ENCODE assay signal across 24 mouse cellular contexts in the genomic region with DNA sequence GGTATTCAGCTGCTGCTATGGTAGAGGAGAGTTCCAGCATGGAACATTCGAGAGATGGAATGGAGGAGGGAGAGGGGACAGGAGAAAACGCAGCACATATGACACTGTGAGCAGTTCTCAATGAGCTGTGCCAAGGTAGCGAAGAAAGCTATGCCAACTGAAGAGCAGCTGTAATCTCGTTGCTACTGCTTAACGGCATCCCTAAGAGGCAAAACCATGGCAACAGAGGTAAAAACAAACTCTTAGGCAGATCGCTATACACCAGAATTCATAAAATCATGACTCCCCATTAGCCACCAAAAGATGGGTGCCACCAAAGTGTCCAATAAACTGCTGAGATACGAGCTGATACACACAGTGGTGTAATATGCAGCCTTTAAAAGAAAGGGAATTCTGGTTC.
DNase-seq lines count a peak whose midpoint lies in the region; ATAC-seq and TF ChIP-seq lines count a peak whose summit lies in the region.
"Had no signal": no experiment of that assay in that cellular context is flagged by ENCODE, and none has a peak within 500 bp of the region (broad histone marks: within the 10 kb centered on the region; RNA-seq: fewer than 3 reads in every experiment).

No protein-coding gene starts in this region.

- peak; percentile 41 for DNase-seq in hindbrain, postnatal 0 days (ENCODE audit: low spot score)
- peak; percentile 21 to 34 for DNase-seq in right cerebral cortex, adult 2 months (ENCODE audit: low spot score in 2 of 2)
- no peak for DNase-seq in right cerebral cortex, postnatal 14 days
- DNase-seq in layer of hippocampus, adult 9-11 months = peak; percentile 48
- DNase-seq: adrenal gland, adult 8-10 months; cerebellum, adult 11-12 months; cerebellum, postnatal 25 days; embryo, embryonic 11 days; heart, adult 18-20 months; heart, postnatal 36 days; kidney, postnatal 36 days; thymus, postnatal 25 days had no signal

- no peaks in the 10 kb centered on the region for H3K9me3 ChIP-seq in hindbrain, postnatal 0 days (ENCODE audit: low read length)
- H3K9me3 ChIP-seq in hindbrain, embryonic 16.5 days (ENCODE audit: control insufficient read depth, low read length) = no peaks in the 10 kb centered on the region
- H3K9me3 ChIP-seq: embryonic facial prominence, embryonic 15.5 days; heart, embryonic 13.5 days; limb, embryonic 15.5 days; liver, embryonic 15.5 days; midbrain, embryonic 13.5 days had no signal

- 0 out of 2 replicates have a peak, but pooled peaks have one; percentile 40 for ATAC-seq in hindbrain, postnatal 0 days
- no peak for ATAC-seq in hindbrain, embryonic 16.5 days
- ATAC-seq in CD4-positive, CD25-positive, alpha-beta regulatory T cell, adult 4 months = no peak
- no peak for ATAC-seq in megakaryocyte-erythroid progenitor cell, adult 5-6 weeks (replicated peaks; ENCODE audit: low FRiP score, low TSS enrichment, poor library complexity, severe bottlenecking)
- ATAC-seq: intestine, embryonic 16.5 days; midbrain, embryonic 13.5 days; Patski had no signal

- 42% methylated on average over 7 of the region's 7 CpGs for WGBS in hindbrain, postnatal 0 days
- 57% methylated on average over 7 of the region's 7 CpGs for WGBS in hindbrain, embryonic 16.5 days

- H3K27me3 ChIP-seq in hindbrain, postnatal 0 days (ENCODE audit: insufficient read depth, low read length) = no peaks in the 10 kb centered on the region
- H3K27me3 ChIP-seq in hindbrain, embryonic 16.5 days (replicated peaks; ENCODE audit: control insufficient read depth, insufficient read depth, low read length) = no peaks in the 10 kb centered on the region
- H3K27me3 ChIP-seq: embryonic facial prominence, embryonic 15.5 days; limb, embryonic 15.5 days; midbrain, embryonic 13.5 days; Patski had no signal

- no peak overlapping the region for H3K9ac ChIP-seq in hindbrain, postnatal 0 days (replicated peaks; ENCODE audit: low read length)
- H3K9ac ChIP-seq in hindbrain, embryonic 16.5 days (ENCODE audit: low read depth, low read length) = no peak overlapping the region
- H3K9ac ChIP-seq: embryonic facial prominence, embryonic 15.5 days; heart, embryonic 13.5 days; hindbrain, embryonic 14.5 days; limb, embryonic 15.5 days; liver, embryonic 15.5 days; midbrain, embryonic 13.5 days had no signal

- no peaks in the 10 kb centered on the region; the same call in 1 of the 2 replicates for H3K4me1 ChIP-seq in hindbrain, postnatal 0 days (ENCODE audit: insufficient read depth, low read length)
- H3K4me1 ChIP-seq in hindbrain, embryonic 16.5 days (ENCODE audit: control insufficient read depth, insufficient read depth, low read depth, low read length) = 0 out of 2 replicates have a peak, but pooled peaks cover 2% of the 10 kb centered on the region
- H3K4me1 ChIP-seq: heart, embryonic 13.5 days had no signal

- no peak overlapping the region for H3K27ac ChIP-seq in hindbrain, postnatal 0 days
- H3K27ac ChIP-seq in hindbrain, embryonic 16.5 days (ENCODE audit: low read depth, low read length) = no peak overlapping the region
- H3K27ac ChIP-seq: embryonic facial prominence, embryonic 15.5 days; heart, embryonic 13.5 days; hindbrain, embryonic 14.5 days; limb, embryonic 15.5 days; liver, embryonic 15.5 days; macrophage; midbrain, embryonic 13.5 days had no signal

- H3K4me2 ChIP-seq in hindbrain, postnatal 0 days (ENCODE audit: low read depth, low read length) = no peak overlapping the region
- H3K4me2 ChIP-seq in hindbrain, embryonic 16.5 days (ENCODE audit: low read length) = no peak overlapping the region
- H3K4me2 ChIP-seq: embryonic facial prominence, embryonic 15.5 days; heart, embryonic 13.5 days; hindbrain, embryonic 14.5 days; limb, embryonic 15.5 days; liver, embryonic 15.5 days; midbrain, embryonic 13.5 days had no signal

- no peak overlapping the region for H3K4me3 ChIP-seq in hindbrain, postnatal 0 days (ENCODE audit: low read length)
- H3K4me3 ChIP-seq in hindbrain, embryonic 16.5 days (ENCODE audit: low read length) = no peak overlapping the region
- H3K4me3 ChIP-seq: embryonic facial prominence, embryonic 15.5 days; heart, embryonic 13.5 days; limb, embryonic 15.5 days; liver, embryonic 15.5 days; midbrain, embryonic 13.5 days had no signal

- H3K36me3 ChIP-seq in hindbrain, postnatal 0 days (ENCODE audit: insufficient read depth, low read length) = no peaks in the 10 kb centered on the region
- H3K36me3 ChIP-seq in hindbrain, embryonic 16.5 days (ENCODE audit: control insufficient read depth, insufficient read depth, low read length) = no peaks in the 10 kb centered on the region
- H3K36me3 ChIP-seq: embryonic facial prominence, embryonic 15.5 days; heart, embryonic 13.5 days; limb, embryonic 15.5 days; liver, embryonic 15.5 days; midbrain, embryonic 13.5 days had no signal

- TF ChIP-seq CTCF in hindbrain, postnatal 0 days (IDR thresholded peaks at IDR 0.05; ENCODE audit: low read depth) = no peak
